Mouse (Mus musculus) midbrain, embryonic 11.5 days (tissue): ENCODE measurements around the gene Hba-a1. TPM values are rescaled to one million over a fixed set of nuclear protein-coding genes. Genes with fewer than 3 reads are reported as not detected.

Experiments
- ATAC-seq: fragments of 200-750 bp; cut with Nextera tagmentation; 2 replicates; pipeline ENCODE4 v1.8.0; 2017; ENCODE audit warnings: moderate TSS enrichment, moderate library complexity; ENCODE audit not compliant: low FRiP score
- DNase-seq: peaks from one replicate; pipeline ENCODE4 v3.0.0; 2015; ENCODE audit warnings: low spot score; ENCODE audit errors: missing footprints
- H3K27ac ChIP-seq: fragments of 300-500 bp; sonication (generic); 2 replicates; pipeline ENCODE4 v1.5.1; 2014; ENCODE audit warnings: low read depth, low read length
- H3K27me3 ChIP-seq: fragments of 300-500 bp; sonication (generic); 2 replicates; pipeline ENCODE4 v1.6.1; 2014; ENCODE audit warnings: mild to moderate bottlenecking, low read length, moderate library complexity, mixed read lengths; ENCODE audit not compliant: control insufficient read depth, insufficient read depth
- H3K36me3 ChIP-seq: fragments of 300-500 bp; sonication (generic); 2 replicates; pipeline ENCODE4 v1.6.1; 2014; ENCODE audit warnings: mild to moderate bottlenecking, low read length, moderate library complexity, mixed read lengths; ENCODE audit not compliant: control insufficient read depth, insufficient read depth
- H3K4me1 ChIP-seq: fragments of 300-500 bp; sonication (generic); 2 replicates; pipeline ENCODE4 v1.6.1; 2014; ENCODE audit warnings: low read length; ENCODE audit not compliant: control insufficient read depth, insufficient read depth
- H3K4me2 ChIP-seq: fragments of 300-500 bp; sonication (generic); 2 replicates; pipeline ENCODE4 v1.6.1; 2014; ENCODE audit warnings: mild to moderate bottlenecking, moderate library complexity
- H3K4me3 ChIP-seq: fragments of 300-500 bp; sonication (generic); 2 replicates; pipeline ENCODE4 v1.5.1; 2014; ENCODE audit warnings: low read depth, low read length
- H3K9ac ChIP-seq: fragments of 300-500 bp; sonication (generic); 2 replicates; pipeline ENCODE4 v1.6.1; 2014; ENCODE audit warnings: low read length
- H3K9me3 ChIP-seq: fragments of 300-500 bp; sonication (generic); 2 replicates; pipeline ENCODE4 v1.6.1; 2016; ENCODE audit warnings: low read length; ENCODE audit not compliant: control insufficient read depth
- WGBS: fragments of 180-500 bp; shearing (Covaris S2); extraction: QIAGEN DNeasy Blood & Tissue Kit; methylation state at CpG from one replicate; pipeline ENCODE4 v1.1.7; 2014; 5-methylcytosine and 5-hydroxymethylcytosine counted together
- polyA plus RNA-seq: library from polyadenylated mRNA; unstranded; fragments of >200 nt; fragmentation: Nextera tagmentation; extraction: Ambion mirVana; gene quantifications from 2 replicates; pipeline ENCODE4 v1.2.1, GENCODE M21; 2014

The Hba-a1 gene
- polyA plus RNA-seq, 1 experiment from 2014 or later = 2,946 TPM

GRCm38 (mm10) chr11:32253121-32253520 lies 30.2 kb upstream of the Hba-a1 start:
- Histone ChIP-seq H3K9ac (no peak overlapping the region), H3K9me3 (no peaks in the 10 kb centered on the region), H3K4me3 (no peak overlapping the region), H3K36me3 (no peaks in the 10 kb centered on the region), H3K27me3 (no peaks in the 10 kb centered on the region), H3K4me1 (no peaks in the 10 kb centered on the region), H3K27ac (no peak overlapping the region), H3K4me2 (no peak overlapping the region)
- DNase-seq = no peak
- ATAC-seq = no peak
- WGBS = 100% methylated on average over 1 of the region's 1 CpGs

DNA sequence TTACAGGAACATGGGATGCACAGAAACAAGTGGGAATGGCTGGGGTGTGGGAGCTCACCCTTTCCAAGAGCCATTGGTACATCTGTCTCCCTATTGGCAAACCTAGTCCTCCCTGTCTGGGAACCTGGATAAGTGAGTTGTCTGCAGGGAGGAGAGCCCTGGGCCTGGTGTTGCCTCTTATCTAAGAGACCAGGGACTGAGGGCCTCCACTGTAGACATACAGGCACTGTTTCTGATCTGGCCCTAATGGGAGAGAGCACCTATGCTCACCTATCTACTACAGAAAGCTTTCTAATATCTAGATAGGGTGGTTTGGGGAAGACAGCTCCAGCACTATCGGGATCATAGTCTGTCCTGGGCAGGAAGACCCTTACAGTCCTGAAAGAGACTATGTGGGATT lies 27.2 kb upstream of the Hba-a1 start:
- no peaks in the 10 kb centered on the region for H3K27me3 ChIP-seq
- H3K4me1 ChIP-seq = no peaks in the 10 kb centered on the region
- no peak overlapping the region for H3K4me2 ChIP-seq
- 96% methylated on average over 1 of the region's 1 CpGs for WGBS
- peaks cover 3% of the 10 kb centered on the region; the same call in 1 of the 2 replicates for H3K36me3 ChIP-seq
- H3K9ac ChIP-seq = no peak overlapping the region
- H3K4me3 ChIP-seq = no peak overlapping the region
- H3K9me3 ChIP-seq = no peaks in the 10 kb centered on the region
- ATAC-seq = no peak
- no peak for DNase-seq
- no peak overlapping the region for H3K27ac ChIP-seq

DNA sequence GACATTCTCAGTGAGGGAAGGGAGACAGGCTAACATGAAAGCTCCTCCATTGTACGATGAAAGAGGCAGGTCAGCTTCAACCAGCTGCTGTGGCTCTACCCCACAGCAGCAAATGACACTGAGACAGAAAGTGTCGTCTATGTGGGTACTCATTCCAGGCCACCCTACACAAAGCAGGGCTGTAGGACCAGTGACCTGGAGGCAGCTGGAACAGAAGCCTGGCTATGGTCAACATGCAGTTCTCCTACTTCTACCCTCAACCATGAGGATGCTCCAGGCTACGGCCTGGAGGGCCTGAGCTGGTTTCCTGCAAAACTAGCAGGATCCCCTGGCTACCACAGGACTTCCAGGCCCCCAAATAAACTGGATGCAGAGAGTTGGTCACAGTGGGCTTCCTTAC lies 26.7 kb upstream of the Hba-a1 start:
- Histone ChIP-seq H3K4me3 (no peak overlapping the region), H3K4me1 (no peaks in the 10 kb centered on the region), H3K9me3 (no peaks in the 10 kb centered on the region), H3K27me3 (no peaks in the 10 kb centered on the region), H3K4me2 (no peak overlapping the region), H3K9ac (no peak overlapping the region), H3K27ac (no peak overlapping the region), H3K36me3 (peaks cover 3% of the 10 kb centered on the region; the same call in 1 of the 2 replicates)
- ATAC-seq (no peak), DNase-seq (no peak)
- 89% methylated on average over 3 of the region's 3 CpGs for WGBS

GRCm38 (mm10) chr11:32262674-32263415 lies 20.5 kb upstream of the Hba-a1 start:
- Histone ChIP-seq H3K9me3 (no peaks in the 10 kb centered on the region), H3K4me3 (no peak overlapping the region), H3K27me3 (no peaks in the 10 kb centered on the region), H3K4me1 (no peaks in the 10 kb centered on the region; the same call in none of the 2 replicates), H3K9ac (no peak overlapping the region), H3K4me2 (no peak overlapping the region), H3K36me3 (peaks cover 5% of the 10 kb centered on the region; the same call in 1 of the 2 replicates), H3K27ac (no peak overlapping the region)
- ATAC-seq (no peak), DNase-seq (no peak)
- 94% methylated on average over 10 of the region's 10 CpGs for WGBS

DNA sequence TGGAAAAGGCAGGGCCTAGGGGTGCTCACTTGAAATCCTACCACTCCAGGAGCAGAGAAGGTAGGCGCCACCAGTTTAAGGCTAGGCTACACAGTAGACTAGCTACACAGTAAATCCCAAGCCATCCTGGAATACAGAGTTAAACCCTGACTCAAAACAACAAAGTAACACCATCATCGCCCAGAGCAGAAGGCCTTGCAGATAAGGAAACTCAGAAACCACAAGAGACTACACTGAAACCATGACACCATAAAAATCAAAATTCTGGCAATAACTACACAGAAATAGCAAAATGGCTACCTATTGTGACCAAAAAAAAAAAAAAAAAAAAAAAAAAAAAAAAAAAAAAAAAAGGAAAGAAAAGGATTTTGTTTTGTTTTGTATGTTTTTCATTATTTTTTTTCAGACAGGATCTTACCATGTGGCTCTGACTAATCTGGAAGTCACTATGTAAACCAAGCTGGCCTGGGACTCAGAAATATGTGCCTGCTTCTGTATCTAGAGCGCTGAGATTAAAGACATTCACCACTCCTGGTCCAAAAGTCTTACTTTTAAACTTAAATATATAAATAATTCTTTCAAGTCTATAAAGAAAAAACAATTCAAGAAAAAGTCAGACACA lies 18.1 kb upstream of the Hba-a1 start:
- Histone ChIP-seq H3K4me1 (no peaks in the 10 kb centered on the region; the same call in none of the 2 replicates), H3K4me3 (no peak overlapping the region), H3K36me3 (peaks cover 5% of the 10 kb centered on the region; the same call in 1 of the 2 replicates), H3K4me2 (no peak overlapping the region), H3K27ac (no peak overlapping the region), H3K27me3 (no peaks in the 10 kb centered on the region), H3K9ac (no peak overlapping the region), H3K9me3 (no peaks in the 10 kb centered on the region)
- ATAC-seq = no peak
- 93% methylated on average over 3 of the region's 3 CpGs for WGBS
- DNase-seq = peak; percentile 84

DNA sequence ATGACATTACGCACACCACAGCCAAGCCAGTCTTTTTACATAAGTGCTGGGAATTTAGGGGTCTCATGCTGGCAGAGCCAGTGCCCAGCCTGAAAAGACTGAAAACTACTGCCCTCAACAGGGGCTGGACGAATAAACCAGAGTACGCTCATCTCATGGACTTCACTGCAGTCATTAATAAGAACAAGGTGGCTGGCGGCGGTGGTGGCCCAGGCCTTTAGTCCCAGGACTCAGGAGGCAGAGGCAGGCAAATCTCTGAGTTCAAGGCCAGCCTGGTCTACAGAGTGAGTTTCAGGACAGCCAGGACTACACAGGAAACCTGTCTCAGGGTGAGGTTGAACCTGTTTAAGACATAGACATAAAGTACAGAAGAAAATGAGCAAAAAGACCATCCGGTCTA lies 17.1 kb upstream of the Hba-a1 start:
- DNase-seq = no peak
- Histone ChIP-seq H3K27ac (no peak overlapping the region), H3K4me3 (no peak overlapping the region), H3K27me3 (no peaks in the 10 kb centered on the region), H3K9ac (no peak overlapping the region), H3K36me3 (0 out of 2 replicates have a peak, but pooled peaks cover 2% of the 10 kb centered on the region), H3K9me3 (no peaks in the 10 kb centered on the region), H3K4me2 (no peak overlapping the region), H3K4me1 (no peaks in the 10 kb centered on the region; the same call in none of the 2 replicates)
- ATAC-seq = no peak
- WGBS = 93% methylated on average over 6 of the region's 6 CpGs

- no peaks in the 10 kb centered on the region; the same call in none of the 2 replicates for H3K4me1 ChIP-seq
- no peak for ATAC-seq
- H3K4me3 ChIP-seq = peak overlapping the region; percentile 80
- 0 out of 2 replicates have a peak, but pooled peaks cover 2% of the 10 kb centered on the region for H3K36me3 ChIP-seq
- H3K27ac ChIP-seq = peak overlapping the region; percentile 96
- no peaks in the 10 kb centered on the region for H3K27me3 ChIP-seq
- no peaks in the 10 kb centered on the region for H3K9me3 ChIP-seq
- H3K4me2 ChIP-seq = peak overlapping the region; percentile 65
- H3K9ac ChIP-seq = peak overlapping the region; percentile 98
- WGBS = 37% methylated on average over 6 of the region's 6 CpGs
- peak; percentile 86 for DNase-seq
These were observed 16.5 kb upstream of the Hba-a1 start for GRCm38 (mm10) chr11:32266776-32267175.

DNA sequence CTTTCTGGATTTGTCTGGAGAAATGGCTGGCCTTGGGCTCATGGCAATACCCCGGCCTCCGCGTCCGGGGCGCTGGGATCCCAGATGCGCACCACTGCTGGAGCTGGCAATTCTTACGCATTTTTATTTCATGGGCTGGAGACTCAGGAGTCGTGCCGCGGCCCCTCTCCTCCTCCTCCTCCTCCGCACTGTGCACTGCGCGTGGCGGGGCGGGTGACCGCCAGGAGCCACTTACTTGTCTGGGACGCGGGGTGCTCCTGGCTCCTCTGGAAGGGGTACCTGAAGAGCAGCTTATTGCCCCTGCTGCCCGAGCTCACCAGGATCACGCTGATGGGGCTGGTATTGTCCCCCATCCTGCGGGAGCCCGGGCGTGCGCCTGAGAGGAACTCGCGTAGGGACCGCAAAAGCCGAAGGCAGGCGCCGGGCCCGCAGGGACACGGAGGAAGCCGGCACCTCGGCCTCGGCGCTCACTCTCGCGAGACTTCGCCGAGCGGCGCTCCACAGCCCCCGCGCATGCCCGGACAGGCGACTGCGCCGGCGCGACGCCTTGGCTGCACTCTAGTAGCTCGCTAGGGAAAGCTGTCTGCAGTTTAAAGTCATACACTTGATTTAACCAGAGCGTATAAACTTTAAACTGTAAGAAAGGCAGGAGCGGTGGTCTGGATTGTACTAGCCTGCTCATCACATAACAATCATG lies 16.0 kb upstream of the Hba-a1 start, which contains the start of gene Nprl3:
Gene Nprl3, minus strand, starts transcription at position 520 of the 697 bp plus-strand sequence.
- under 1% methylated on average over 52 of the region's 54 CpGs for WGBS
- DNase-seq (peak; percentile 99), ATAC-seq (peak; percentile 99)
- H3K27me3 ChIP-seq = no peaks in the 10 kb centered on the region
- H3K4me3 ChIP-seq = peak within 1 kb of the TSS; percentile 80
- H3K4me2 ChIP-seq = peak within 1 kb of the TSS; percentile 65
- H3K4me1 ChIP-seq = no peaks in the 10 kb centered on the region; the same call in none of the 2 replicates
- peak within 1 kb of the TSS; percentile 98 for H3K9ac ChIP-seq
- 0 out of 2 replicates have a peak, but pooled peaks cover 2% of the 10 kb centered on the region for H3K36me3 ChIP-seq
- H3K9me3 ChIP-seq = no peaks in the 10 kb centered on the region
- peak within 1 kb of the TSS; percentile 96 for H3K27ac ChIP-seq
